Mouse (Mus musculus) thymus, postnatal 0 days (tissue): ENCODE measurements around the gene Axin1. TPM values are rescaled to one million over a fixed set of nuclear protein-coding genes. Genes with fewer than 3 reads are reported as not detected.

Experiments used
- DNase-seq: peaks from one replicate; pipeline ENCODE4 v3.0.0-alpha.2; 2015; ENCODE audit warnings: low spot score
- polyA plus RNA-seq: library from polyadenylated mRNA; unstranded; fragments of >200 nt; fragmentation: Nextera tagmentation; extraction: Ambion mirVana; gene quantifications from 2 replicates; pipeline ENCODE4 v1.2.1, GENCODE M21; 2015

Axin1 gene
- polyA plus RNA-seq, 1 experiment from 2014 or later = 22.8 TPM

- no peak for DNase-seq
These were observed 99.2 kb downstream of the Axin1 start for GRCm38 (mm10) chr17:26237667-26238066.

DNA sequence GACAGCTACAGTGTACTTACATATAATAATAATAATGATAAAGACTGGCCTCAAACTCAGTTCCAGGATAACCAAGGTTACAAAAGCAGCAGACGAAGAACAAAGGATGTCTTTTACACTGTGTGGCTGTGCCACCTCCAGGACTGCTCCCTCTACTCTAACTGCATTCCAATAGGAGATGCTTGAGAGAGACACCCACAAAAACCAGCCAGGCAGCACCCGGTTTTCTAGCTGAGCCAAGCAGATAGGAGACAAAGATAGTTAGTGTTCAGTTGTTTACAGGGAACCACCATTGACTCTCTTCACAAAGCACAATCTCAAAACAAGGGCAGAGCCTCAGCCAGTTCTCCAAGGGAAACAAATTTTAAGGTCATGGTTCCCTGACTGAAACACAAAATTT, 101.1 kb downstream of the Axin1 start:
- DNase-seq = no peak

DNA sequence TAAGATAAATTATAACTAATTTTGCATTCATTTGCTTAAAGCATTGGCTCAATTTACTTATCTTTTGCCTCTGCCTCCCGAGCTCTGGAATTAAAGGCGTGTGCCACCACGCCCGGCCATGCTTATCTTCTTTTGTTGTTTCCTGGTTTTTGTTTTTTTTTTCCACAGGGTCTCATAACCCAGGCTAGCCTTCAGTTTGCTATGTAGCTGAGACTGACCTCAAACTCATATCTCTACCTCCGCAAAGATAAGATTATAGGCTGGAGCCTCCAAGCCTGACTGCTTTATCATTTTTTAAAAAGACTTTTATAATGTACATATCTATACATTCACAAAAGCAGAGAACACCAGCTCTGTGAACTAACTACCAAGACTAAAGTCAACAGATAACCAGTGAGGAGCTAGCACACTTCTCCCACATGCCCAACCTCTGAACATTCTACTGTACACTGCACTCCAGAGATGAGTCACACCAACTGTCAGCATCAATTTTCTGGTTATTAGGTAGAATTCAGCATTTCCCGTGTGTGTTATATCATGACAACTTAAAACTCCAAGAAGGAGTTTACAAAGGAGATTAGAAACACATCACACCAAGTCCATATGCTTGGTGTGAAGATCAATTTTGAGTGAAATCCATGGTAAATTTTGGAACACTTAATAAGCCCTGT, 101.8 kb downstream of the Axin1 start:
- DNase-seq = no peak

GRCm38 (mm10) chr17:26240990-26241389, 102.5 kb downstream of the Axin1 start:
- DNase-seq = no peak

- DNase-seq = peak; percentile 58
These were observed 105.1 kb downstream of the Axin1 start for GRCm38 (mm10) chr17:26243471-26244100.

DNA sequence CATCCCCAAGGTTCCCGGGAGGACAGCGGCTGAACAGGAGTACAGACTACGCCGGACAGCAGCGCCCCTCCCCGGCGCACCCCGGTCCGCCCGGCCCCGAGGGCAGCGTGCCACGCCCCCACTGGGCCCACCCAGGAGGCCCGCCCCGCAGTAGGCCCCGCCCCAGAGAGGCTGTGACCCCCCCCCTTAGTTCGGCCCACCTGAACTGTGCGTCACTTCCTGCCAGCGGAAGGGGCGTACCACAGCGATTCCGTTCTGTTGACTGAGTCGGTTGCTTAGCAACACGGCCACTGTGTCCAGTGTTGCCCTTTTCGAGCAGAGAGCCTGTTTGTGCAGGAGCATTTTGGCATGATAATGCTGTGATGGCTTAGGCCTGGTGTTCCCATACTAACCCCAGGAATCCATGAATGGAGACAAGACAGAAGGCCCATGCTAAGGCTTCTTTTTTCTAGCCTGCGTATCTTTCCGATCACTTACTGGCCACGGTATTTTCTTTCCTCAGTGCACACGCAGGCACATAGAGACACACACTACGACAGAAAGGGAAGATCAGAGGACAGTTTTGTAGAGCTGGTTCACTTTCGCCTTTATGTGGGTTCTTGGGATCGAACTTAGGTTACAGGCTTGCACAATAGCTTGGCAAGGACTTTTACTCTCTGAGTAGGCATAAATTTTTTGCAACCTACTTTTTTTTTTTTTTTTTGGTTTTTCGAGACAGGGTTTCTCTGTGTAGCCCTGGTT, 105.8 kb downstream of the Axin1 start, which contains the start of gene Fam234a:
Gene Fam234a, minus strand, starts transcription at position 142 of the 741 bp plus-strand sequence.
- DNase-seq = peak; percentile 93

Other genes starting within 250 kb of the Axin1 start
- 14.9 and 20.0 TPM in 2 replicates for gene Rab40c, start 219.0 kb upstream of the Axin1 start, polyA plus RNA-seq
- 28.8 and 34.6 TPM in 2 replicates for gene Pigq, start 193.8 kb upstream of the Axin1 start, polyA plus RNA-seq
- 0.36 and 0.46 TPM in 2 replicates for gene Nhlrc4, start 193.7 kb upstream of the Axin1 start, polyA plus RNA-seq
- not detected in 2 replicates for gene A930017K11Rik, start 186.1 kb upstream of the Axin1 start, polyA plus RNA-seq
- 15.3 and 17.0 TPM in 2 replicates for gene Capn15, start 152.9 kb upstream of the Axin1 start, polyA plus RNA-seq
- gene Rab11fip3, start 69.1 kb upstream of the Axin1 start, polyA plus RNA-seq = 3.1 and 4.7 TPM in 2 replicates
- 11.4 and 13.1 TPM in 2 replicates for gene Decr2, start 48.4 kb upstream of the Axin1 start, polyA plus RNA-seq
- 41.9 and 46.1 TPM in 2 replicates for gene Nme4, start 43.1 kb upstream of the Axin1 start, polyA plus RNA-seq
- 2.2 and 2.4 TPM in 2 replicates for gene Tmem8, start 25.4 kb upstream of the Axin1 start, polyA plus RNA-seq
- 158 and 161 TPM in 2 replicates for gene Mrpl28, start 15.2 kb upstream of the Axin1 start, polyA plus RNA-seq
- gene Pdia2, start 60.4 kb downstream of the Axin1 start, polyA plus RNA-seq = not detected in 2 replicates
- 0.14 and 0.27 TPM in 2 replicates for gene Rgs11, start 64.3 kb downstream of the Axin1 start, polyA plus RNA-seq
- gene Arhgdig, start 69.1 kb downstream of the Axin1 start, polyA plus RNA-seq = 0.92 and 1.4 TPM in 2 replicates
- gene Fam234a, start 105.6 kb downstream of the Axin1 start, polyA plus RNA-seq = 9.0 and 9.3 TPM in 2 replicates
- 84.9 and 86.3 TPM in 2 replicates for gene Luc7l, start 114.2 kb downstream of the Axin1 start, polyA plus RNA-seq